Mouse (Mus musculus) testis, adult 2 months (tissue): ENCODE measurements around the gene Otud7a. TPM values are rescaled to one million over a fixed set of nuclear protein-coding genes. Genes with fewer than 3 reads are reported as not detected.

ENCODE experiments used
- H3K27ac ChIP-seq: fragments of 200-500 bp; 2 replicates; pipeline ENCODE4 v1.5.1; 2012; ENCODE audit warnings: low read depth, low read length; ENCODE audit not compliant: control insufficient read depth, insufficient read depth
- H3K27me3 ChIP-seq: fragments of 200-500 bp; 2 replicates; pipeline ENCODE4 v1.6.1; 2012; ENCODE audit warnings: mild to moderate bottlenecking, low read length, moderate library complexity; ENCODE audit not compliant: control insufficient read depth, insufficient read depth
- H3K36me3 ChIP-seq: fragments of 200-500 bp; 2 replicates; pipeline ENCODE4 v1.6.1; 2012; ENCODE audit warnings: mild to moderate bottlenecking, low read length; ENCODE audit not compliant: control insufficient read depth, insufficient read depth
- H3K4me1 ChIP-seq: fragments of 200-500 bp; 2 replicates; pipeline ENCODE4 v1.6.1; 2012; ENCODE audit warnings: low read length; ENCODE audit not compliant: control insufficient read depth, insufficient read depth
- H3K4me3 ChIP-seq: fragments of 200-500 bp; 2 replicates; pipeline ENCODE4 v1.5.1; 2012; ENCODE audit warnings: low read depth, mild to moderate bottlenecking, low read length, moderate library complexity, mixed read lengths; ENCODE audit not compliant: control insufficient read depth
- CTCF ChIP-seq: fragments of 200-500 bp; IDR thresholded peaks from 2 replicates; pipeline ENCODE4 v1.5.1; 2012; ENCODE audit warnings: low read depth, mild to moderate bottlenecking, inconsistent platforms, low read length, moderate library complexity; ENCODE audit not compliant: control insufficient read depth, insufficient read depth, insufficient replicate concordance
- POLR2A ChIP-seq: fragments of 200-500 bp; IDR thresholded peaks from 2 replicates; pipeline ENCODE4 v1.6.1; 2012; ENCODE audit warnings: low read depth, mild to moderate bottlenecking, inconsistent platforms, low read length, moderate library complexity; ENCODE audit not compliant: control insufficient read depth
- polyA plus RNA-seq: library from polyadenylated mRNA; depleted of rRNA; stranded (reverse); fragments of >200 nt; gene quantifications from 2 replicates; pipeline ENCODE4 v1.2.3, GENCODE M21; 2012; rRNA removed

The Otud7a gene
- 6.3 and 7.6 TPM in 2 replicates for polyA plus RNA-seq

DNA sequence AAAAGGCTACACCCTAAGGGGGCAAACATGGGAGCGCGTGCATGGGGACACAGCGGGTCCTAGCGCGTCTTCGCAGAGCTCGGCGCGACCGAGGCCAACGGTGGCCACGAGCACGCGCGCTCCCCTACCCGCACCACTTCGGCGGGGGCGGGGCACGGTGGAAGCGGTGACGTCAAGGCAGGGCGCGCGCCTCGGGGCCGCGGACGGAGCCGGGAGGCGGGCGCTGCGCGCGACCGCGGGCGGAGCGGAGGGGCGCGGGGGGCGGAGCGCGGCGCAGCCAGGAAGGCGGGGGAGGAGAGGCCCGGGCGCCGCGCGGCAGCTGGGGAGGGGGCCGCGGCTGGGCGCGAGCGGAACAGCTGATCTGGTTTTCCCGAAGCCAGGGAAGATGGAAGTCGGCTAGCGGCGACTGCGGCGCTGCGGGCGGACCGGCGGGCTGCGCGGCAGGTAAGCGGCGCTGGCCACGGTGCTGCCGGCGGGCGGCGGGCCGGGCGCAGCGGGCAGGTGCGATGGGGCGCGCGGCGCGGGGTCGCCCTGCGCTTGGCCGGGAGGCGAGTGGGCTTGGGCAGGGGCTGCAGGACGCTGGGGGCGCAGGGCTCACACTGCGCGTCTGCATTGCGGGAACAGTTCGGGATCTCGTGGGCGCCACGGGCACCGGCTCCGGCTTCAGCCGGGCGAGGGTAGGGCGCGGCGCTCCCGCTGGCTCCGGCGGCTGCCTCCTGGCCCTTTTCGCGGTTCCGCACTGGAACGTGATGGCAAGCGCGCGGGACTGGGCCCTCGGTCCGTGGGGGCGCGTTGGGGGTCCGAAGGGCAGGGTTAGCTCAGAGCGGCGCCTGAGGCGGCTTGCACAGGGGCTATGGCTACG lies at the start of gene Otud7a:
Gene Otud7a, plus strand, starts transcription at position 268 of the 862 bp plus-strand sequence.
- TF ChIP-seq CTCF (no peak), POLR2A (peak; percentile 53; the same call in 1 of the 2 replicates)
- H3K36me3 ChIP-seq, result no peaks in the 10 kb centered on the region
- no peaks in the 10 kb centered on the region for H3K27me3 ChIP-seq
- H3K4me1 ChIP-seq, result peaks cover 5% of the 10 kb centered on the region
- peak within 1 kb of the TSS; percentile 86 for H3K27ac ChIP-seq
- peak within 1 kb of the TSS; percentile 73 for H3K4me3 ChIP-seq

DNA sequence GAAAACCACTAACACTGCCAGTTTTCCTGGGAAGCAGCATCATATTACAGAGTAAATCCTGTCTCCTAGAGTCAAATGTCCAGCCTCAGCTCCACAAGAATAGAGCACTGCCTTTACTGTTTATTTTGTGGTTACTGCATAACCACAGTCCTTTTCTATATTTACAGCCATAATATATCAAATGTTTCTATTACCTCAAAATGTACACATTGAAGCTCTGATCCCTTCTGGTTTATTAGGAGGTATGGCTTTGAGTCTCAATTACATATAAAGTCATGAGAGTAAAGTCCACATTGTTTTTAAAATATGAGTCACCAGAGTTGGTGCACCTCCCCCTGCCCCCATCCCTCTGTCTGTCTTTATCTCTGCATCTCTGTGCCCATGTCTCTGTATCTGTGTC lies 38.6 kb upstream of the Otud7a start:
- Histone ChIP-seq H3K27ac (no peak overlapping the region), H3K27me3 (no peaks in the 10 kb centered on the region), H3K4me3 (no peak overlapping the region), H3K4me1 (no peaks in the 10 kb centered on the region), H3K36me3 (no peaks in the 10 kb centered on the region)
- no peak for TF ChIP-seq POLR2A
- no peak for TF ChIP-seq CTCF

DNA sequence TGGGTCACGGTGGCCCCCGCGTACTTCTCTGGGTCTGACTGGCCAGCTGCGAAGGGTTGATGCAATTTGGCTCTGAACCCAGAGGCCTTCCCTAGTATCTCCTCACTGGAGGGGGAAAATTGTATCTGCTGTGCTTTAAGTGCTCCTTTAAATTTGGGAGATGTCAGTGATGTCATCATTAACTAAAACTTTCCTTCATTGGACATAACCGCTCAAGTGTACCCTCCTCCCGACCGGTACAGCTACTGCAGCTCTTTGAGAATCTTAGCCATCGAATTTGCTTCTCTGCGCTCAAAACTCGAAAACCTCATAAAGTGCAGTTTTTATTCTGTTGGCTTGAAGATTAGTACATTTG lies 772 bp downstream of the Otud7a start:
- no peaks in the 10 kb centered on the region for H3K36me3 ChIP-seq
- peak overlapping the region; percentile 72 for H3K4me3 ChIP-seq
- no peak for TF ChIP-seq CTCF
- TF ChIP-seq POLR2A, result no peak
- H3K27me3 ChIP-seq, result no peaks in the 10 kb centered on the region
- H3K4me1 ChIP-seq, result peaks cover 5% of the 10 kb centered on the region
- no peak overlapping the region for H3K27ac ChIP-seq

DNA sequence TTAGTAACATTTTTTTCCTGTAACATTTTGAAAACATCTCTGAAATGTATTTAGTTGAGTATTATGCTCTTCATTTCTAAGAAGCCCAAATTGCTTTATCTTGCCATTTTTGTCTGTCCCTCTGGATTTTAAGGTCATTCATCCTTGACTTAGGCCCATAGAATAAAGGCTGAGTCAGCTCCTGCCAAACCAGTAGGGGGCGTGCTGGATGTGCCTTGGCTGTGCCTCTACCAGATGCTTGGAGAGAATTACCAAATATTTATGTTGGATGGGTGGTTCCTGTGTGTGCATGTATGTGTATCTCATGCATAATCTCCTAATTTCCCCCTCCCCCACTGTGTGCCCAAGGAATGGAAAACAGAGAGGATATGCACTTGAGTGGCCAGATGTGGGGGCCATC lies 2.4 kb downstream of the Otud7a start:
- TF ChIP-seq POLR2A (no peak), CTCF (no peak; the same call in 1 of the 2 replicates)
- Histone ChIP-seq H3K4me3 (no peak overlapping the region), H3K27ac (no peak overlapping the region), H3K27me3 (no peaks in the 10 kb centered on the region), H3K36me3 (no peaks in the 10 kb centered on the region), H3K4me1 (peaks cover 5% of the 10 kb centered on the region)

DNA sequence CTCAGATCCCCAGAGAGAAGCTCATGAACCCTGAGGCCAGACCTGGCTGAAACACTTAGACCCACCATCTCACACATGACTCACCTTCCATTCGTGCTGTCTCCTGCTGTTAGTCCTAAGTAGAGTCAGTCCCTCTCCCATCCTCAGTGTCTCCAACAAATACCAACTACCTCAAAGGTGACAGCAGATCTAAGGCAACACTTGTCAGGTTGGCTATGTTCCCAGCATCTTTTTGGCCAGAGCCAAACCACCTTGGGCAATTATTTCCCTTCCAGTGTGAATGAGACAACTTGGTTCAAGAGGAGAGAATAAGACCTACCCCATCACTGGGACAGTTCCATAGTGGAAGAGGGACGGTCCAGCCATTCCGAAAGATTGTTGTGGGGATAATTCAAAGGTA lies 10.7 kb downstream of the Otud7a start:
- no peaks in the 10 kb centered on the region for H3K27me3 ChIP-seq
- TF ChIP-seq POLR2A, result no peak
- no peak for TF ChIP-seq CTCF
- H3K27ac ChIP-seq, result no peak overlapping the region

GRCm38 (mm10) chr7:63462234-63462633 lies 17.7 kb downstream of the Otud7a start:
- H3K27me3 ChIP-seq, result no peaks in the 10 kb centered on the region
- H3K4me3 ChIP-seq, result no peak overlapping the region
- no peaks in the 10 kb centered on the region for H3K36me3 ChIP-seq
- H3K4me1 ChIP-seq, result no peaks in the 10 kb centered on the region
- H3K27ac ChIP-seq, result no peak overlapping the region
- TF ChIP-seq CTCF (no peak), POLR2A (no peak)

More for the DNA sequence above, 10.7 kb downstream of the Otud7a start:
- Histone ChIP-seq H3K4me3 (no peak overlapping the region), H3K36me3 (no peaks in the 10 kb centered on the region), H3K4me1 (no peaks in the 10 kb centered on the region)

- TF ChIP-seq CTCF (no peak), POLR2A (no peak)
- no peak overlapping the region for H3K27ac ChIP-seq
- H3K4me3 ChIP-seq, result no peak overlapping the region
- H3K4me1 ChIP-seq, result no peaks in the 10 kb centered on the region
- H3K36me3 ChIP-seq, result no peaks in the 10 kb centered on the region
- no peaks in the 10 kb centered on the region for H3K27me3 ChIP-seq
Observed at GRCm38 (mm10) chr7:63462684-63463083, 18.1 kb downstream of the Otud7a start.

GRCm38 (mm10) chr7:63466729-63467128 lies 22.2 kb downstream of the Otud7a start:
- Histone ChIP-seq H3K4me3 (no peak overlapping the region), H3K27me3 (no peaks in the 10 kb centered on the region), H3K4me1 (no peaks in the 10 kb centered on the region), H3K36me3 (no peaks in the 10 kb centered on the region), H3K27ac (no peak overlapping the region)
- TF ChIP-seq CTCF, result no peak
- TF ChIP-seq POLR2A, result no peak
